Mouse (Mus musculus): Measurements from ENCODE around the gene Dpm2. TPM values are rescaled to one million over a fixed set of nuclear protein-coding genes. Genes with fewer than 3 reads are reported as not detected.

Dpm2 gene
- polyA plus RNA-seq, 1 experiment from 2014 or later: 150 TPM

Other genes with a start within 250 kb of the Dpm2 start
- 41.1 and 57.5 TPM in 2 replicates for gene Ciz1, start 218.5 kb upstream of the Dpm2 start, polyA plus RNA-seq (2015; fragmentation: Nextera tagmentation; extraction: Ambion mirVana)
- 71.2 and 79.0 TPM in 2 replicates for gene Dnm1, start 217.5 kb upstream of the Dpm2 start, polyA plus RNA-seq (2015; fragmentation: Nextera tagmentation; extraction: Ambion mirVana)
- 161 and 196 TPM in 2 replicates for gene 1110008P14Rik, start 188.9 kb upstream of the Dpm2 start, polyA plus RNA-seq (2015; fragmentation: Nextera tagmentation; extraction: Ambion mirVana)
- gene Lcn2, start 182.6 kb upstream of the Dpm2 start, polyA plus RNA-seq (2015; fragmentation: Nextera tagmentation; extraction: Ambion mirVana): 0.76 and 0.93 TPM in 2 replicates
- gene Ptges2, start 175.0 kb upstream of the Dpm2 start, polyA plus RNA-seq (2015; fragmentation: Nextera tagmentation; extraction: Ambion mirVana): 56.4 and 59.8 TPM in 2 replicates
- gene Naif1, start 120.4 kb upstream of the Dpm2 start, polyA plus RNA-seq (2015; fragmentation: Nextera tagmentation; extraction: Ambion mirVana): 5.1 and 5.2 TPM in 2 replicates
- gene Slc25a25, start 119.4 kb upstream of the Dpm2 start, polyA plus RNA-seq (2015; fragmentation: Nextera tagmentation; extraction: Ambion mirVana): 55.0 and 60.6 TPM in 2 replicates
- gene Fam102a, start 35.5 kb upstream of the Dpm2 start, polyA plus RNA-seq (2015; fragmentation: Nextera tagmentation; extraction: Ambion mirVana): 7.3 and 7.9 TPM in 2 replicates
- gene Pip5kl1, start 3.9 kb downstream of the Dpm2 start, polyA plus RNA-seq (2015; fragmentation: Nextera tagmentation; extraction: Ambion mirVana): 16.9 and 20.4 TPM in 2 replicates
- 0.72 and 1.6 TPM in 2 replicates for gene 9430097D07Rik, start 4.8 kb downstream of the Dpm2 start, polyA plus RNA-seq (2015; fragmentation: Nextera tagmentation; extraction: Ambion mirVana)
- gene St6galnac4, start 16.2 kb downstream of the Dpm2 start, polyA plus RNA-seq (2015; fragmentation: Nextera tagmentation; extraction: Ambion mirVana): 49.6 and 54.3 TPM in 2 replicates
- 29.5 and 35.4 TPM in 2 replicates for gene St6galnac6, start 28.9 kb downstream of the Dpm2 start, polyA plus RNA-seq (2015; fragmentation: Nextera tagmentation; extraction: Ambion mirVana)
- gene Ak1, start 50.9 kb downstream of the Dpm2 start, polyA plus RNA-seq (2015; fragmentation: Nextera tagmentation; extraction: Ambion mirVana): 111 and 117 TPM in 2 replicates
- gene Eng, start 75.7 kb downstream of the Dpm2 start, polyA plus RNA-seq (2015; fragmentation: Nextera tagmentation; extraction: Ambion mirVana): 34.2 and 39.5 TPM in 2 replicates
- 20.2 and 20.9 TPM in 2 replicates for gene Fpgs, start 133.3 kb downstream of the Dpm2 start, polyA plus RNA-seq (2015; fragmentation: Nextera tagmentation; extraction: Ambion mirVana)
- 63.6 and 69.4 TPM in 2 replicates for gene Cdk9, start 142.2 kb downstream of the Dpm2 start, polyA plus RNA-seq (2015; fragmentation: Nextera tagmentation; extraction: Ambion mirVana)
- 58.5 and 58.6 TPM in 2 replicates for gene Sh2d3c, start 150.2 kb downstream of the Dpm2 start, polyA plus RNA-seq (2015; fragmentation: Nextera tagmentation; extraction: Ambion mirVana)
- gene 6330409D20Rik, start 170.2 kb downstream of the Dpm2 start, polyA plus RNA-seq (2015; fragmentation: Nextera tagmentation; extraction: Ambion mirVana): 2.6 and 3.4 TPM in 2 replicates
- 50.8 and 56.9 TPM in 2 replicates for gene Tor2a, start 186.4 kb downstream of the Dpm2 start, polyA plus RNA-seq (2015; fragmentation: Nextera tagmentation; extraction: Ambion mirVana)
- 0.53 and 0.60 TPM in 2 replicates for gene Ttc16, start 204.8 kb downstream of the Dpm2 start, polyA plus RNA-seq (2015; fragmentation: Nextera tagmentation; extraction: Ambion mirVana)
- 6.5 and 6.8 TPM in 2 replicates for gene Ptrh1, start 204.9 kb downstream of the Dpm2 start, polyA plus RNA-seq (2015; fragmentation: Nextera tagmentation; extraction: Ambion mirVana)
- 0.75 and 1.1 TPM in 2 replicates for gene Cfap157, start 213.6 kb downstream of the Dpm2 start, polyA plus RNA-seq (2015; fragmentation: Nextera tagmentation; extraction: Ambion mirVana)